ENCODE assay signal across 27 mouse cellular contexts in the genomic region with DNA sequence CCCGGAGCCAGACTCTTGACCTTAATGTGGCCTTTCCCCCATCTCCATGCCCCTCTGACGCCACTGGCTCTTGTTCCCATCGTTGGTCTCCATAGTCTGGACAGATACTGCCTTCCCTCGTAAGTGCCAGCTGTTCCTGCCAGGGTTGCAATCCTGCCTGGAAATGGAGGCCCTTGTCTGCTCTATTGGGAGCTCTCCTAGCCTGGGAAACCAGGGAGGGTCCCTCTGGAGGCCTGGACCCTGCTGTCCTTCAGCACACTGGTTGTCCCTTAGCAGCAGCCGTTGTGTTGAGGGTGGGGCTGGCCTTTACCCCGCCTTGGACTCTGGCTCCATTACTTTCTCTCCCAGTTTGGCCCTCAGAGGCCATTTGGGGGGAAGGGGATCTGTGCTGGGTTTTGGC. TPM values are rescaled to one million over a fixed set of nuclear protein-coding genes. Genes with fewer than 3 reads are reported as not detected.
DNase-seq lines count a peak whose midpoint lies in the region; TF ChIP-seq lines count a peak whose summit lies in the region.
"Had no signal": no experiment of that assay in that cellular context is flagged by ENCODE, and none has a peak within 500 bp of the region (broad histone marks: within the 10 kb centered on the region; RNA-seq: fewer than 3 reads in every experiment).

No protein-coding gene starts in this region.

- H3K4me3 ChIP-seq in gastrocnemius, adult 2 months = no peak overlapping the region
- H3K4me3 ChIP-seq in layer of hippocampus, adult 2 months = no peak overlapping the region
- H3K4me3 ChIP-seq: embryonic facial prominence, embryonic 12.5 days; erythroblast, embryonic 14.5 days; forebrain, embryonic 12.5 days; forebrain, embryonic 15.5 days; hindbrain, embryonic 12.5 days; hindbrain, embryonic 15.5 days had no signal

- peak; percentile 2 for DNase-seq in cerebellum, adult 8-10 months
- DNase-seq in cerebellum, postnatal 4 days (ENCODE audit: low spot score in 2 of 2) = no peak
- no peak for DNase-seq in gastrocnemius, adult 2 months
- no peak for DNase-seq in gastrocnemius, postnatal 36 days
- DNase-seq in layer of hippocampus, adult 2 months (ENCODE audit: low spot score in 2 of 2) = no peak
- no peak for DNase-seq in layer of hippocampus, postnatal 14 days (ENCODE audit: low spot score in 2 of 2)
- peak; percentile 39 for DNase-seq in testis, postnatal 10 days (ENCODE audit: low spot score)
- DNase-seq in testis, postnatal 14 days (ENCODE audit: low spot score) = no peak
- DNase-seq: adrenal gland, postnatal 36 days; B cell, adult 2 months; cerebellum, postnatal 10 days; cerebellum, postnatal 36 days; gastrocnemius, postnatal 14 days; kidney, adult 18-20 months had no signal

- peak overlapping the region; percentile 24; the same call in 1 of the 2 replicates for H3K27ac ChIP-seq in gastrocnemius, adult 2 months
- peak overlapping the region; percentile 88 for H3K27ac ChIP-seq in layer of hippocampus, adult 2 months
- H3K27ac ChIP-seq: embryonic facial prominence, embryonic 12.5 days; forebrain, embryonic 12.5 days; forebrain, embryonic 15.5 days; hindbrain, embryonic 12.5 days; hindbrain, embryonic 15.5 days had no signal

- TF ChIP-seq CTCF in gastrocnemius, adult 2 months (IDR thresholded peaks at IDR 0.05) = no peak
- TF ChIP-seq CTCF in layer of hippocampus, adult 2 months (conservative IDR thresholded peaks at IDR 0.05) = no peak

- intact Hi-C loops in gastrocnemius, adult 2 months (cut with DNase I) = no loop called here
- intact Hi-C loops in gastrocnemius, postnatal 36 days (cut with DNase I) = no loop called here

RNA-seq across cellular contexts. Expression of gene Epn1, which starts 12.3 kb away (rescaled TPM):
- 100 to 1,000 TPM; 165 to 171 TPM for total RNA-seq in gastrocnemius, adult 2 months (2021)
- total RNA-seq in gastrocnemius, postnatal 36 days (2021) = 100 to 1,000 TPM; 149 to 152 TPM
- 100 to 1,000 TPM; 540 to 559 TPM for total RNA-seq in layer of hippocampus, adult 2 months (2021)
- 100 to 1,000 TPM; 479 to 480 TPM for total RNA-seq in layer of hippocampus, postnatal 14 days (2021)

RNA-seq across cellular contexts. Expression of gene Rfpl4, which starts 24.4 kb away (rescaled TPM):
- not detected for total RNA-seq in gastrocnemius, adult 2 months (2021)
- total RNA-seq in gastrocnemius, postnatal 36 days (2021) = not detected
- not detected for total RNA-seq in layer of hippocampus, adult 2 months (2021)
- not detected for total RNA-seq in layer of hippocampus, postnatal 14 days (2021)
- total RNA-seq: adrenal gland, postnatal 10 days; CH12.LX; G1E; gastrocnemius, adult 18-20 months; gastrocnemius, postnatal 14 days; heart, adult 8-10 months; heart, postnatal 25 days; hematopoietic stem cell, adult 5-6 weeks had no signal

RNA-seq across cellular contexts. Expression of gene U2af2, which starts 30.4 kb away (rescaled TPM):
- total RNA-seq in gastrocnemius, adult 2 months (2021) = 10 to 100 TPM; 50.0 to 51.0 TPM
- 10 to 100 TPM; 38.0 to 48.3 TPM for total RNA-seq in gastrocnemius, postnatal 36 days (2021)
- total RNA-seq in layer of hippocampus, adult 2 months (2021) = 100 to 1,000 TPM; 185 to 192 TPM
- 100 to 1,000 TPM; 163 to 176 TPM for total RNA-seq in layer of hippocampus, postnatal 14 days (2021)

RNA-seq across cellular contexts. Expression of gene Rasl2-9, which starts 33.4 kb away (rescaled TPM):
- 1 to 10 TPM; 1.4 to 2.9 TPM for total RNA-seq in gastrocnemius, adult 2 months (2021)
- total RNA-seq in gastrocnemius, postnatal 36 days (2021) = 1 to 10 TPM; 2.0 to 2.2 TPM
- under 1 TPM in 1 of 2 experiments, not detected in 1; 0.59 TPM for total RNA-seq in layer of hippocampus, adult 2 months (2021)
- total RNA-seq in layer of hippocampus, postnatal 14 days (2021) = not detected
- total RNA-seq: hematopoietic stem cell, adult 5-6 weeks had no signal

RNA-seq across cellular contexts. Expression of gene Zfp580, which starts 41.0 kb away (rescaled TPM):
- total RNA-seq in gastrocnemius, adult 2 months (2021) = 1 to 10 TPM; 3.0 to 4.1 TPM
- total RNA-seq in gastrocnemius, postnatal 36 days (2021) = 1 to 10 TPM; 2.9 to 3.3 TPM
- 10 to 100 TPM; 34.1 to 35.7 TPM for total RNA-seq in layer of hippocampus, adult 2 months (2021)
- total RNA-seq in layer of hippocampus, postnatal 14 days (2021) = 10 to 100 TPM; 57.8 to 63.2 TPM

Comparison
In these comparisons a context has a peak if more than half of its experiments do, and no peak if none do; other contexts are left out.
1. DNase-seq: peak in cerebellum, adult 8-10 months (single experiment) and testis, postnatal 10 days (single experiment); none in cerebellum, postnatal 4 days (0 of 2), gastrocnemius, adult 2 months (single experiment), gastrocnemius, postnatal 36 days (0 of 2), layer of hippocampus, adult 2 months (0 of 2), layer of hippocampus, postnatal 14 days (0 of 2) and testis, postnatal 14 days (single experiment).